Mouse (Mus musculus) midbrain, postnatal 0 days (tissue): ENCODE measurements around the gene Ncor1. TPM values are rescaled to one million over a fixed set of nuclear protein-coding genes. Genes with fewer than 3 reads are reported as not detected.

Experiments
- ATAC-seq: fragments of 200-750 bp; cut with Nextera tagmentation; 2 replicates; pipeline ENCODE4 v1.8.0; 2017; ENCODE audit warnings: moderate number of reproducible peaks, mild to moderate bottlenecking, moderate TSS enrichment, moderate library complexity; ENCODE audit not compliant: low FRiP score
- DNase-seq: peaks from one replicate; pipeline ENCODE4 v3.0.0-alpha.2; 2015; ENCODE audit warnings: low spot score
- H3K27ac ChIP-seq: fragments of 300-500 bp; sonication (generic); 2 replicates; pipeline ENCODE4 v1.5.1; 2014; ENCODE audit warnings: low read depth, mild to moderate bottlenecking, low read length, mixed read lengths
- H3K27me3 ChIP-seq: fragments of 300-500 bp; sonication (generic); 2 replicates; pipeline ENCODE4 v1.6.1; 2014; ENCODE audit warnings: low read length, control low read depth, mixed read lengths; ENCODE audit not compliant: insufficient read depth
- H3K36me3 ChIP-seq: fragments of 300-500 bp; sonication (generic); 2 replicates; pipeline ENCODE4 v1.6.1; 2014; ENCODE audit warnings: low read length, control low read depth, mixed read lengths; ENCODE audit not compliant: insufficient read depth
- H3K4me1 ChIP-seq: fragments of 300-500 bp; sonication (generic); 2 replicates; pipeline ENCODE4 v1.6.1; 2014; ENCODE audit warnings: mild to moderate bottlenecking, control low read depth, antibody characterized with exemption, low read length, mixed read lengths; ENCODE audit not compliant: insufficient read depth
- H3K4me2 ChIP-seq: fragments of 300-500 bp; sonication (generic); 2 replicates; pipeline ENCODE4 v1.6.1; 2014; ENCODE audit warnings: low read depth, mild to moderate bottlenecking, low read length, mixed read lengths; ENCODE audit not compliant: poor library complexity, severe bottlenecking
- H3K4me3 ChIP-seq: fragments of 300-500 bp; sonication (generic); 2 replicates; pipeline ENCODE4 v1.5.1; 2014; ENCODE audit warnings: low read depth, mild to moderate bottlenecking, low read length, moderate library complexity
- H3K9ac ChIP-seq: fragments of 300-500 bp; sonication (generic); replicated peaks from 2 replicates; pipeline ENCODE4 v1.6.1; 2014; ENCODE audit warnings: mild to moderate bottlenecking, low read length, moderate library complexity, mixed read lengths; ENCODE audit not compliant: poor library complexity, severe bottlenecking
- H3K9me3 ChIP-seq: fragments of 300-500 bp; sonication (generic); 2 replicates; pipeline ENCODE4 v1.6.1; 2016; ENCODE audit warnings: low read length, control low read depth
- CTCF ChIP-seq: IDR thresholded peaks from 2 replicates; pipeline ENCODE4 v1.5.1; 2016; ENCODE audit warnings: antibody characterized with exemption, mild to moderate bottlenecking
- WGBS: fragments of 180-500 bp; shearing (Covaris S2); extraction: QIAGEN DNeasy Blood & Tissue Kit; methylation state at CpG from one replicate; pipeline ENCODE4 v1.1.7; 2014; 5-methylcytosine and 5-hydroxymethylcytosine counted together
- polyA plus RNA-seq: library from polyadenylated mRNA; unstranded; fragments of >200 nt; fragmentation: Nextera tagmentation; extraction: Ambion mirVana; gene quantifications from 2 replicates; pipeline ENCODE4 v1.2.1, GENCODE M21; 2015
- total RNA-seq: library from RNA; depleted of rRNA; stranded (reverse); fragments of >200 nt; gene quantifications from 2 replicates; pipeline ENCODE4 v1.2.3, GENCODE M21; 2014

The Ncor1 gene
- total and polyA plus RNA-seq, 2 experiments from 2014 or later, result 128 to 152 TPM

DNA sequence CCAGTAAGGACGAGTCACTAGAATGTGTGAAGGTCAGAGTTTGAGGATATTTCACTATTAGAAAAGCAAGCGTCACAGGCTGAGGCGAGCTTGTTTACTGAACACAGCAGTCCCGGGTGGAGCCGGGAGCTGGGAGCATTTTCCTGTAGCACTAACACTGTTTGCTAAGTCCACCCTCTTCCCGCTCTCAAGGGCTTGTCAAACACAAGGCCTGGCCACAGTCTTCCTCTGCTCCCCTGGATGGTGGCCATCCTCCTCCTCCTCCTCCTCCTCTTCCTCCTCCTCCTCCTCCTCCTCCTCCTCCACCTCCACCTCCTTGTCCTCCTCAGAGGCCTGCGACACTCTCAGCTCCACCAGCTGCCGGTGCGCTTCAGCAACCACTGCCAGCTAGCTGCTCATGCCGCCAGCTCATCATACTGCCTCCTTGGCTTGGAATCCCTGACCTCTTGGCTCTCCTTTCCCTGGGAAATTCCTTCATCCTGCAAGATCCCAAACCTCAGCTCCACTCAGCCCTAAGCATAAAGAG, 37.0 kb upstream of the Ncor1 start:
- H3K4me1 ChIP-seq, result no peaks in the 10 kb centered on the region
- H3K4me3 ChIP-seq, result no peak overlapping the region
- TF ChIP-seq CTCF, result no peak
- no peaks in the 10 kb centered on the region for H3K9me3 ChIP-seq
- H3K27ac ChIP-seq, result no peak overlapping the region
- H3K36me3 ChIP-seq, result no peaks in the 10 kb centered on the region
- H3K4me2 ChIP-seq, result no peak overlapping the region
- DNase-seq, result no peak
- no peaks in the 10 kb centered on the region for H3K27me3 ChIP-seq
- H3K9ac ChIP-seq, result no peak overlapping the region
- WGBS, result 44% methylated on average over 10 of the region's 10 CpGs
- ATAC-seq, result no peak

DNA sequence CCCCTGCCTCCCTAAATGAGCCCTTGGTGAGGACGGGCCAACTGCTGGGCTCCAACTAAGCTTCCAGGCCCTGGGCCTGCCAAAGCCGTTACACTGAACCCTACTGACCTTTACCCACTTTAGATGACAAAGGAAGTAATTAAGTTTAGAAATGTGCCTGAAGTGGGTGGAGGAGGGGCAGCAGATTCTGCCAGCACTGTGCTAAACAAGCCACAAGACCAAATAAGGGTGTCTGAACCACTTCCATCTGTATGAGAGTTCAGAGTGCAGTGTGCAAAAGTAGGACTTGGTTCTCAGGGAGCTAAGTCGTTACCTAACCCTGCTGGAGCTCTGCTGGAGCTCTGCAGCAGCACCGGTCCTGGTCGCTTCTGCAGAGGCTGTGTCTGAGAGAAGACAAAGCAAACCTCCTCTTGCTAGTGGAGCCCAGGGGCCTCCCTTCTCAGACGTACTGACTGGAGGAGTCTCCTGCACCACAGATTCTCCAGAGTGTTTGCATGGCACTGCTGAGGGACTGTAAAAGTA, 36.5 kb upstream of the Ncor1 start:
- no peak for TF ChIP-seq CTCF
- Histone ChIP-seq H3K4me3 (no peak overlapping the region), H3K36me3 (no peaks in the 10 kb centered on the region), H3K4me1 (no peaks in the 10 kb centered on the region), H3K27me3 (no peaks in the 10 kb centered on the region), H3K9me3 (no peaks in the 10 kb centered on the region), H3K27ac (no peak overlapping the region), H3K4me2 (no peak overlapping the region), H3K9ac (no peak overlapping the region)
- WGBS, result 12% methylated on average over 6 of the region's 6 CpGs
- no peak for ATAC-seq
- no peak for DNase-seq

DNA sequence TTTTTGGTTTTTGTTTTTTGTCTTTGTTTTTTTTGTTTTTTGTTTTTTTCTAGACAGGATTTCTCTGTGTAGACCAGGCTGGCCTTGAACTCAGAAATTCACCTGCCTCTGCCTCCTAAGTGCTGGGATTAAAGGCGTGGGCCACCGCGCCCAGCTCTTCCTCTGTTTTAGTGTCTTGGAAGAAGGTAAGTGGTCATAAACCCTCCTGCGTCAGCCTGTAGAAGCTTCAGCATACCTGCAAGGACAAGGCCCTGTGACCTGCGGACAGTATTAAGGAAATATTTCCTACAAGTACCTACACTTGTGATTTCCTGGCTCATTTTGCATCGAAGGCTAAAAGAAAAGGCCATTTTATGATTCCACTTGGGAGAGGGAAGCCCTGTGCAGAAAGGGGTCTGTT, 35.4 kb upstream of the Ncor1 start:
- WGBS, result 99% methylated on average over 6 of the region's 6 CpGs
- Histone ChIP-seq H3K4me1 (no peaks in the 10 kb centered on the region), H3K9me3 (no peaks in the 10 kb centered on the region), H3K27ac (no peak overlapping the region), H3K27me3 (no peaks in the 10 kb centered on the region), H3K4me3 (no peak overlapping the region), H3K9ac (no peak overlapping the region), H3K36me3 (no peaks in the 10 kb centered on the region), H3K4me2 (no peak overlapping the region)
- TF ChIP-seq CTCF, result no peak
- ATAC-seq (no peak), DNase-seq (no peak)

DNA sequence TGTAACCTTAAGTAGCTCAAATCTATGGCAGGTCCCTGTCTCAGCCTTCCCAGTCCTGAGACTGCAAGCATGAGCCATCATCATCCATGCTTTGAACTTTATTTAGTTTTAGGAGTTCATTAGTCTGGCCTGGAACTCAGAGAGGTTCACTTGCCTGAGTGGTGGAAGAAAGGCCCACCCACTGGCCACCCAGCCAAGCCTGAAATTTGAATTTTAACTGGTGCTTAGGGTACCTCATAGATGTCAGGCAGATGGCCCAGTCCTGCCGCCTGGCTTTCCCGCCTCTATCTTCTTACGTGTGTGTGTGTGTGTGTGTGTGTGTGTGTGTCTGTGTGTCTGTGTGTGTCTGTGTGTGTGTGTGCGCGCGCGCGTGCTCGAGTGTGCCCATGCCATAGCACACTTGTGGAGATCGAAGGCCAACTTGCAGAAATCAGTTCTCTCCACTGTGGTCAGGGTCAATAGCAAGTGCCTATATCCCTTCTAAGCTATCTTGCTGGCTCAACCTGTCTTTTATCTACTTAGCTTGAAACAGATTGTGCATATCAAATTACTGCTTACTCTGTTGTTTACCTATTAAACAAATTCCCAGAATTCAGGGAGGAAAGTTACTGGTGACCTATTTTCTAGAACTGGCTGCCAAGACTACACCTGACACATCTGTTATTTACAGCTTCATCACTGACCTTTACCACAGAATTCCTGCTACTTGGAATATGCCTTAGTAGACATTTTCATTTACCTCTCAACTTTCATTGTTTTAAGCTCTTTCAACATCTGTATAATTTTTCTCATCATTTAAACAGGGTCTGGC, 29.4 kb upstream of the Ncor1 start:
- Histone ChIP-seq H3K9ac (no peak overlapping the region), H3K4me2 (no peak overlapping the region), H3K27me3 (no peaks in the 10 kb centered on the region), H3K4me1 (no peaks in the 10 kb centered on the region), H3K4me3 (no peak overlapping the region), H3K36me3 (no peaks in the 10 kb centered on the region), H3K9me3 (no peaks in the 10 kb centered on the region), H3K27ac (no peak overlapping the region)
- no peak for TF ChIP-seq CTCF
- DNase-seq (no peak), ATAC-seq (no peak)
- WGBS, result 94% methylated on average over 10 of the region's 10 CpGs

DNA sequence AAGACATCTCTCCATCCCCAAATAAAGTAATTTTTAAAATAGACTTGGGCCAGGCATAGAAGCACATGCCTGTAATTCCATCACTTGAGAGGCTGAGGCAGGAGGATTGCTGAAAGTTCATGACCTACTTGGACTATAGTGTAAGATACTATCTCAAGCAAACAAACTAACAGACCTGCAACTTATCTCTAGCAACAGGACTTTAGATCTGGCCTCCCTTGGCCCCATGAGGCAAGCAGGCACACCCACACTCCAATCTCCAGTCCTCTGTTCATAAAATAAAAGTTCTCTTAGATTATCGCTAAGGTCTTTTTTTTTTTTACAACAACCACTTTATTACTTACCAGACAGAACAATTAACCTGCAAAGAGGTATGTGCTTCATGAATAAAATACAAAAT, 28.6 kb upstream of the Ncor1 start:
- H3K36me3 ChIP-seq, result no peaks in the 10 kb centered on the region
- no peak for ATAC-seq
- WGBS, result 90% methylated on average over 1 of the region's 1 CpGs
- no peak for DNase-seq
- H3K27ac ChIP-seq, result no peak overlapping the region
- no peaks in the 10 kb centered on the region for H3K9me3 ChIP-seq
- no peaks in the 10 kb centered on the region for H3K4me1 ChIP-seq
- H3K4me2 ChIP-seq, result no peak overlapping the region
- no peak overlapping the region for H3K4me3 ChIP-seq
- H3K9ac ChIP-seq, result no peak overlapping the region
- H3K27me3 ChIP-seq, result no peaks in the 10 kb centered on the region
- TF ChIP-seq CTCF, result no peak

DNA sequence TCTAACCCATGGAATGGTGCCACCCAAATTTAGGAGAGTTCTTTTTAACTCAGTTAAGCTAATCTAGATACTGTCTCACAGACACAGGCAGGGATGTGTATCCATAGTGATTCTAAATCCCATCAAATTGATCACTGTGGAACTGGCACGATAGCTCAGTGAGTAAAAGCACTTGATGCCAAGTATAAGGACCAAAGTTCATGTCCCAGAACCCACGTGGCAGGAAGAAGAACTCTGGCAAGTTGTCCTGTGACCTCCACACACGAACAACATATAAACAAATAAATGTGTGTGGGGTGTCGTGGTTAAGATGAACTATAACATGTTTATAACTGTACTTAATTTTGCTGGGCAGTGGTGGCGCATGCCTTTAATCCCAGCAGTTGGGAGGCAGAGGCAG, 21.2 kb upstream of the Ncor1 start:
- ATAC-seq (no peak), DNase-seq (no peak)
- Histone ChIP-seq H3K4me1 (no peaks in the 10 kb centered on the region), H3K9ac (no peak overlapping the region), H3K9me3 (no peaks in the 10 kb centered on the region), H3K27ac (no peak overlapping the region), H3K36me3 (no peaks in the 10 kb centered on the region), H3K4me3 (no peak overlapping the region), H3K27me3 (no peaks in the 10 kb centered on the region), H3K4me2 (no peak overlapping the region)
- 86% methylated on average over 5 of the region's 5 CpGs for WGBS
- TF ChIP-seq CTCF, result no peak
